Mouse (Mus musculus): ENCODE results near the gene Ranbp1. TPM values are rescaled to one million over a fixed set of nuclear protein-coding genes. Genes with fewer than 3 reads are reported as not detected.

The Ranbp1 gene
- total RNA-seq, 2 experiments from 2014 or later: 92.2 to 97.2 TPM

GRCm38 (mm10) chr16:18235389-18236065, 13.0 kb downstream of the Ranbp1 start:
- DNase-seq (ENCODE audit: extremely low spot score in 1 of 2, low spot score in 1 of 2): peak in 1 of 2 experiments; percentile 56

GRCm38 (mm10) chr16:18234671-18235388, 13.7 kb downstream of the Ranbp1 start, which contains the start of gene Zdhhc8:
Zdhhc8 (minus strand) TSS chr16:18235136.
- peak in 1 of 2 experiments; percentile 67 for DNase-seq (ENCODE audit: extremely low spot score in 1 of 2, low spot score in 1 of 2)

- DNase-seq (ENCODE audit: extremely low spot score in 1 of 2, low spot score in 1 of 2): no peak
These were observed 14.4 kb downstream of the Ranbp1 start for GRCm38 (mm10) chr16:18233919-18234670.

- DNase-seq (ENCODE audit: extremely low spot score in 1 of 2, low spot score in 1 of 2): no peak
These were observed 15.1 kb downstream of the Ranbp1 start for GRCm38 (mm10) chr16:18233451-18233850.

GRCm38 (mm10) chr16:18231451-18231850, 17.1 kb downstream of the Ranbp1 start:
- no peak for DNase-seq (ENCODE audit: extremely low spot score in 1 of 2, low spot score in 1 of 2)

GRCm38 (mm10) chr16:18231047-18231446, 17.5 kb downstream of the Ranbp1 start:
- no peak for DNase-seq (ENCODE audit: extremely low spot score in 1 of 2, low spot score in 1 of 2)

GRCm38 (mm10) chr16:18230617-18231016, 17.9 kb downstream of the Ranbp1 start:
- no peak for DNase-seq (ENCODE audit: extremely low spot score in 1 of 2, low spot score in 1 of 2)

GRCm38 (mm10) chr16:18229622-18230021, 18.9 kb downstream of the Ranbp1 start:
- peak in 1 of 2 experiments; percentile 67 for DNase-seq (ENCODE audit: extremely low spot score in 1 of 2, low spot score in 1 of 2)

GRCm38 (mm10) chr16:18228856-18229255, 19.7 kb downstream of the Ranbp1 start:
- no peak for DNase-seq (ENCODE audit: extremely low spot score in 1 of 2, low spot score in 1 of 2)

- DNase-seq (ENCODE audit: extremely low spot score in 1 of 2, low spot score in 1 of 2): no peak
These were observed 20.6 kb downstream of the Ranbp1 start for GRCm38 (mm10) chr16:18227897-18228422.

- no peak for DNase-seq (ENCODE audit: extremely low spot score in 1 of 2, low spot score in 1 of 2)
These were observed 21.3 kb downstream of the Ranbp1 start for GRCm38 (mm10) chr16:18227187-18227586.

- no peak for DNase-seq (ENCODE audit: extremely low spot score in 1 of 2, low spot score in 1 of 2)
These were observed 26.3 kb downstream of the Ranbp1 start for GRCm38 (mm10) chr16:18222188-18222587.

- no peak for DNase-seq (ENCODE audit: extremely low spot score in 1 of 2, low spot score in 1 of 2)
These were observed 27.0 kb downstream of the Ranbp1 start for GRCm38 (mm10) chr16:18221543-18221898.

GRCm38 (mm10) chr16:18220856-18221542, 27.5 kb downstream of the Ranbp1 start:
- no peak for DNase-seq (ENCODE audit: extremely low spot score in 1 of 2, low spot score in 1 of 2)

GRCm38 (mm10) chr16:18220001-18220400, 28.5 kb downstream of the Ranbp1 start:
- DNase-seq (ENCODE audit: extremely low spot score in 1 of 2, low spot score in 1 of 2): no peak

- no peak for DNase-seq (ENCODE audit: extremely low spot score in 1 of 2, low spot score in 1 of 2)
These were observed 29.9 kb downstream of the Ranbp1 start for GRCm38 (mm10) chr16:18218580-18218996.

GRCm38 (mm10) chr16:18217579-18217978, 31.0 kb downstream of the Ranbp1 start, which contains the start of gene Ccdc188:
Ccdc188 (plus strand) TSS chr16:18217879.
- DNase-seq (ENCODE audit: extremely low spot score in 1 of 2, low spot score in 1 of 2): no peak

GRCm38 (mm10) chr16:18214858-18215257, 33.7 kb downstream of the Ranbp1 start:
- no peak for DNase-seq (ENCODE audit: extremely low spot score in 1 of 2, low spot score in 1 of 2)

- peak in 1 of 2 experiments; percentile 53 for DNase-seq (ENCODE audit: extremely low spot score in 1 of 2, low spot score in 1 of 2)
These were observed 34.8 kb downstream of the Ranbp1 start for GRCm38 (mm10) chr16:18213689-18214088.

All from layer of hippocampus, postnatal 25 days (tissue).